Mouse (Mus musculus): ENCODE results near the gene Cct2.
"Not testable (repeated sequence)": the region's sequence is repeated elsewhere in the genome, so short reads cannot be mapped to it uniquely, and the experiment has no call there.

- TF ChIP-seq CTCF, EP300 (IDR thresholded peaks at IDR 0.05; ENCODE audit: low read depth): not testable (repeated sequence)
Measured at GRCm38 (mm10) chr10:117025776-117026175, 37.8 kb downstream of the Cct2 start.
